Mouse (Mus musculus) hindbrain, embryonic 16.5 days (tissue): Measurements from ENCODE around the gene Uggt1. TPM values are rescaled to one million over a fixed set of nuclear protein-coding genes. Genes with fewer than 3 reads are reported as not detected.

ENCODE experiments used
- ATAC-seq: fragments of 200-750 bp; cut with Nextera tagmentation; 2 replicates; pipeline ENCODE4 v1.8.0; 2017; ENCODE audit warnings: moderate TSS enrichment, moderate library complexity
- H3K27ac ChIP-seq: fragments of 300-500 bp; sonication (generic); 2 replicates; pipeline ENCODE4 v1.5.1; 2014; ENCODE audit warnings: low read depth, mild to moderate bottlenecking, control low read depth, low read length, moderate library complexity
- H3K27me3 ChIP-seq: fragments of 300-500 bp; sonication (generic); replicated peaks from 2 replicates; pipeline ENCODE4 v1.6.1; 2014; ENCODE audit warnings: low read length; ENCODE audit not compliant: control insufficient read depth, insufficient read depth
- H3K36me3 ChIP-seq: fragments of 300-500 bp; sonication (generic); 2 replicates; pipeline ENCODE4 v1.6.1; 2014; ENCODE audit warnings: mild to moderate bottlenecking, low read length, moderate library complexity, mixed read lengths; ENCODE audit not compliant: control insufficient read depth, insufficient read depth
- H3K4me1 ChIP-seq: fragments of 300-500 bp; sonication (generic); 2 replicates; pipeline ENCODE4 v1.6.1; 2014; ENCODE audit warnings: low read depth, low read length; ENCODE audit not compliant: control insufficient read depth, insufficient read depth
- H3K4me2 ChIP-seq: fragments of 300-500 bp; sonication (generic); 2 replicates; pipeline ENCODE4 v1.6.1; 2014; ENCODE audit warnings: mild to moderate bottlenecking, low read length, control low read depth, moderate library complexity
- H3K4me3 ChIP-seq: fragments of 300-500 bp; sonication (generic); 2 replicates; pipeline ENCODE4 v1.5.1; 2014; ENCODE audit warnings: mild to moderate bottlenecking, low read length, control low read depth, moderate library complexity
- H3K9ac ChIP-seq: fragments of 300-500 bp; sonication (generic); 2 replicates; pipeline ENCODE4 v1.6.1; 2014; ENCODE audit warnings: low read depth, mild to moderate bottlenecking, control low read depth, low read length, moderate library complexity
- H3K9me3 ChIP-seq: fragments of 300-500 bp; sonication (generic); 2 replicates; pipeline ENCODE4 v1.6.1; 2014; ENCODE audit warnings: mild to moderate bottlenecking, low read length, moderate library complexity; ENCODE audit not compliant: control insufficient read depth
- WGBS: fragments of 180-500 bp; shearing (Covaris S2); extraction: QIAGEN DNeasy Blood & Tissue Kit; methylation state at CpG from one replicate; pipeline ENCODE4 v1.1.7; 2014; 5-methylcytosine and 5-hydroxymethylcytosine counted together
- polyA plus RNA-seq: library from polyadenylated mRNA; unstranded; fragments of >200 nt; fragmentation: Nextera tagmentation; extraction: Ambion mirVana; gene quantifications from 2 replicates; pipeline ENCODE4 v1.2.1, GENCODE M21; 2015

The Uggt1 gene
- polyA plus RNA-seq, 1 experiment from 2014 or later: 40.2 TPM

GRCm38 (mm10) chr1:36246688-36247087 is 2.2 kb upstream of the Uggt1 start:
- WGBS: 45% methylated on average over 6 of the region's 6 CpGs
- H3K36me3 ChIP-seq: no peaks in the 10 kb centered on the region
- H3K27ac ChIP-seq: no peak overlapping the region
- no peaks in the 10 kb centered on the region for H3K9me3 ChIP-seq
- H3K9ac ChIP-seq: no peak overlapping the region
- H3K27me3 ChIP-seq: no peaks in the 10 kb centered on the region
- H3K4me2 ChIP-seq: no peak overlapping the region
- H3K4me3 ChIP-seq: no peak overlapping the region
- ATAC-seq: no peak
- peaks cover 18% of the 10 kb centered on the region for H3K4me1 ChIP-seq

- ATAC-seq: no peak
- Histone ChIP-seq H3K36me3 (no peaks in the 10 kb centered on the region), H3K27ac (no peak overlapping the region), H3K4me2 (peak overlapping the region; percentile 62), H3K4me3 (no peak overlapping the region), H3K27me3 (no peaks in the 10 kb centered on the region), H3K4me1 (peaks cover 19% of the 10 kb centered on the region), H3K9ac (no peak overlapping the region), H3K9me3 (no peaks in the 10 kb centered on the region)
- WGBS: 86% methylated on average over 4 of the region's 4 CpGs
These were observed 302 bp upstream of the Uggt1 start for GRCm38 (mm10) chr1:36244828-36245215.

GRCm38 (mm10) chr1:36243447-36244057 is 968 bp downstream of the Uggt1 start:
- H3K36me3 ChIP-seq: no peaks in the 10 kb centered on the region
- peak overlapping the region; percentile 84 for H3K27ac ChIP-seq
- H3K9ac ChIP-seq: peak overlapping the region; percentile 89
- ATAC-seq: no peak
- peak overlapping the region; percentile 91 for H3K4me3 ChIP-seq
- H3K4me1 ChIP-seq: peaks cover 19% of the 10 kb centered on the region
- H3K4me2 ChIP-seq: peak overlapping the region; percentile 84
- H3K27me3 ChIP-seq: no peaks in the 10 kb centered on the region
- no peaks in the 10 kb centered on the region for H3K9me3 ChIP-seq
- WGBS: 3% methylated on average over 21 of the region's 21 CpGs

- Histone ChIP-seq H3K4me3 (no peak overlapping the region), H3K9ac (no peak overlapping the region), H3K36me3 (no peaks in the 10 kb centered on the region), H3K4me1 (peaks cover 19% of the 10 kb centered on the region), H3K27ac (no peak overlapping the region), H3K9me3 (no peaks in the 10 kb centered on the region), H3K4me2 (no peak overlapping the region), H3K27me3 (no peaks in the 10 kb centered on the region)
- ATAC-seq: no peak
- 77% methylated on average over 15 of the region's 15 CpGs for WGBS
These were observed 2.6 kb downstream of the Uggt1 start for GRCm38 (mm10) chr1:36241903-36242429.

- Histone ChIP-seq H3K9ac (no peak overlapping the region), H3K27ac (no peak overlapping the region), H3K4me2 (no peak overlapping the region), H3K36me3 (no peaks in the 10 kb centered on the region), H3K4me3 (no peak overlapping the region), H3K4me1 (peaks cover 19% of the 10 kb centered on the region), H3K9me3 (no peaks in the 10 kb centered on the region), H3K27me3 (no peaks in the 10 kb centered on the region)
- no peak for ATAC-seq
- 53% methylated on average over 6 of the region's 6 CpGs for WGBS
These were observed 4.3 kb downstream of the Uggt1 start for GRCm38 (mm10) chr1:36240176-36240575.

GRCm38 (mm10) chr1:36239396-36239795 is 5.1 kb downstream of the Uggt1 start:
- Histone ChIP-seq H3K9me3 (no peaks in the 10 kb centered on the region), H3K27ac (no peak overlapping the region), H3K4me1 (peaks cover 19% of the 10 kb centered on the region), H3K4me2 (no peak overlapping the region), H3K27me3 (no peaks in the 10 kb centered on the region), H3K36me3 (no peaks in the 10 kb centered on the region), H3K4me3 (no peak overlapping the region), H3K9ac (no peak overlapping the region)
- no peak for ATAC-seq
- 89% methylated on average over 10 of the region's 10 CpGs for WGBS

- no peak overlapping the region for H3K27ac ChIP-seq
- H3K9ac ChIP-seq: no peak overlapping the region
- no peaks in the 10 kb centered on the region for H3K27me3 ChIP-seq
- H3K4me3 ChIP-seq: no peak overlapping the region
- no peak for ATAC-seq
- no peaks in the 10 kb centered on the region for H3K4me1 ChIP-seq
- no peaks in the 10 kb centered on the region for H3K9me3 ChIP-seq
- H3K4me2 ChIP-seq: no peak overlapping the region
- 77% methylated on average over 2 of the region's 2 CpGs for WGBS
- peaks cover 9% of the 10 kb centered on the region for H3K36me3 ChIP-seq
These were observed 8.7 kb downstream of the Uggt1 start for GRCm38 (mm10) chr1:36235855-36236254.

GRCm38 (mm10) chr1:36235057-36235639 is 9.4 kb downstream of the Uggt1 start:
- no peaks in the 10 kb centered on the region for H3K9me3 ChIP-seq
- H3K27me3 ChIP-seq: no peaks in the 10 kb centered on the region
- no peaks in the 10 kb centered on the region for H3K4me1 ChIP-seq
- WGBS: 85% methylated on average over 9 of the region's 9 CpGs
- peaks cover 9% of the 10 kb centered on the region for H3K36me3 ChIP-seq
- H3K27ac ChIP-seq: no peak overlapping the region
- no peak overlapping the region for H3K4me2 ChIP-seq
- H3K9ac ChIP-seq: no peak overlapping the region
- no peak for ATAC-seq
- no peak overlapping the region for H3K4me3 ChIP-seq

GRCm38 (mm10) chr1:36233218-36233617 is 11.3 kb downstream of the Uggt1 start:
- no peak overlapping the region for H3K4me3 ChIP-seq
- H3K9me3 ChIP-seq: no peaks in the 10 kb centered on the region
- no peaks in the 10 kb centered on the region for H3K4me1 ChIP-seq
- no peak for ATAC-seq
- H3K36me3 ChIP-seq: peaks cover 9% of the 10 kb centered on the region
- no peak overlapping the region for H3K4me2 ChIP-seq
- H3K9ac ChIP-seq: no peak overlapping the region
- H3K27ac ChIP-seq: no peak overlapping the region
- 92% methylated on average over 6 of the region's 6 CpGs for WGBS
- no peaks in the 10 kb centered on the region for H3K27me3 ChIP-seq
